Mouse (Mus musculus): Measurements from ENCODE around the gene Pml. TPM values are rescaled to one million over a fixed set of nuclear protein-coding genes. Genes with fewer than 3 reads are reported as not detected.

Pml gene
- polyA plus RNA-seq, 1 experiment from 2014 or later, result 15.3 TPM

Small RNA genes within 50 kb of the gene (microRNA-seq; reads per million reads assigned to microRNA genes)
- not detected for gene Mir6385 (ENCODE audit: borderline number of aligned reads)

Other genes with a start within 250 kb of the Pml start
- 5.9 and 7.0 TPM in 2 replicates for gene Cyp11a1, start 243.4 kb downstream of the Pml start, polyA plus RNA-seq (2014; fragmentation: Nextera tagmentation; extraction: Ambion mirVana)
- 10.5 and 16.1 TPM in 2 replicates for gene Stra6, start 186.0 kb downstream of the Pml start, polyA plus RNA-seq (2014; fragmentation: Nextera tagmentation; extraction: Ambion mirVana)
- 0.25 and 0.54 TPM in 2 replicates for gene Ccdc33, start 131.0 kb downstream of the Pml start, polyA plus RNA-seq (2014; fragmentation: Nextera tagmentation; extraction: Ambion mirVana)
- gene Islr, start 45.5 kb downstream of the Pml start, polyA plus RNA-seq (2014; fragmentation: Nextera tagmentation; extraction: Ambion mirVana), result 118 and 137 TPM in 2 replicates
- gene Islr2, start 45.5 kb downstream of the Pml start, polyA plus RNA-seq (2014; fragmentation: Nextera tagmentation; extraction: Ambion mirVana), result 2.5 and 3.1 TPM in 2 replicates
- gene Stoml1, start 3.4 kb upstream of the Pml start, polyA plus RNA-seq (2014; fragmentation: Nextera tagmentation; extraction: Ambion mirVana), result 25.0 and 34.1 TPM in 2 replicates
- 68.7 and 74.1 TPM in 2 replicates for gene Loxl1, start 63.4 kb upstream of the Pml start, polyA plus RNA-seq (2014; fragmentation: Nextera tagmentation; extraction: Ambion mirVana)
- 0.13 TPM in 1 of 2 replicates, not detected in the other for gene Tbc1d21, start 120.7 kb upstream of the Pml start, polyA plus RNA-seq (2014; fragmentation: Nextera tagmentation; extraction: Ambion mirVana)
- gene Insyn1, start 238.8 kb upstream of the Pml start, polyA plus RNA-seq (2014; fragmentation: Nextera tagmentation; extraction: Ambion mirVana), result 4.9 and 5.0 TPM in 2 replicates